Mouse (Mus musculus) naive thymus-derived CD4-positive, alpha-beta T cell, adult 2 months (primary cell): Measurements from ENCODE around the gene Sh2d3c.

Experiments
- DNase-seq: peaks from one replicate; pipeline ENCODE4 v3.0.0-alpha.2; 2011; ENCODE audit warnings: low read depth

The Sh2d3c gene

DNA sequence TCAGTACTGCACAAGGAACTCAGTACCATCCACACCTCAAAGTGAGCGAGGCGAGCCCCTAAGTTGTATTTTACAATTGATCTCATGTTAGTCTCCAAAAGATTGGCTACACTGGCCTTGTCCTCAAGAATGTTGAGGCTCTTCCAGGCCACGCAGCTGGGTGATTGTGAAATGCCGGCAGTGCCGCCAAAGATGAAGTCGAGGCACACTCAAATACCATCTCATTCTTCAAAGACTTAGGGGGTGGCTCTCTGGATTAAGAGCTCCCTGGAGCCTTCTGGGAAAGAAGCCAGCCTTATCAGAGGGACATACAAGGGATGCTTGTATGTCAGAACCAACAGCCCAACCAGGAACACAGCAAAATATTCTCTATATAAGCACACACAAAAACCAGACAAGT lies 70.4 kb downstream of the Sh2d3c start:
- DNase-seq, result no peak

DNA sequence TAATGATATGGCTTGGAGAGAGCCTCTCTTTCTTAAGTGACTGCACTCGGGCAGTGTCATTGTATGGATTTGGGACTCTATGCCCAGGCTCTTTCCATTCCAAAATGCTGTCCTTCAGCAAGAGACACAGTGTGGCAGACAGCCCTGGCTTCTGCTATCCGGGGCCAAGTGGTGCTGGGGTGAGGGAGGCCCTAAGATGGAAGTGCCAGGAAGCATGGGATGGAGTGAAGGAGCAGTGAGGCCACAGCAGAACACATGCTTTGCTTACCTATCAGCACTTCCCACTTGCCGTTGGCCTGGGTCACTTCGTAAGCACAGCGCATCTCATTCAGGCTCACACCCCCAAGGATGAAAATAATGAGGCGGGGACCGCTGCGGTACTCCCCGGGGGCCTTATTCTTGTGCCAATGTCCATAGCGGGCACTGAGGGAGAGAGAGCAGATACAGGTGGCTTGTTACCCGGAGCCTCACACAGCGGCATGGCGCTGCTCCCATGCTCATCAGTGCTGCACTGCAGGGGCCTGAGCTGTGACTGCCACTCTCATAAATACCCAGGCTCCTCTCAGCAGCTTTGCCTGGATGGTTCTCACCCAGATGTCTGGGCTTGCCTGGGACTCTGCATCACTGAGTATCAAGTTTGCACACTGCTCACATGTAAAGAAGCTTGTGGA lies 75.0 kb downstream of the Sh2d3c start:
- DNase-seq, result no peak

DNA sequence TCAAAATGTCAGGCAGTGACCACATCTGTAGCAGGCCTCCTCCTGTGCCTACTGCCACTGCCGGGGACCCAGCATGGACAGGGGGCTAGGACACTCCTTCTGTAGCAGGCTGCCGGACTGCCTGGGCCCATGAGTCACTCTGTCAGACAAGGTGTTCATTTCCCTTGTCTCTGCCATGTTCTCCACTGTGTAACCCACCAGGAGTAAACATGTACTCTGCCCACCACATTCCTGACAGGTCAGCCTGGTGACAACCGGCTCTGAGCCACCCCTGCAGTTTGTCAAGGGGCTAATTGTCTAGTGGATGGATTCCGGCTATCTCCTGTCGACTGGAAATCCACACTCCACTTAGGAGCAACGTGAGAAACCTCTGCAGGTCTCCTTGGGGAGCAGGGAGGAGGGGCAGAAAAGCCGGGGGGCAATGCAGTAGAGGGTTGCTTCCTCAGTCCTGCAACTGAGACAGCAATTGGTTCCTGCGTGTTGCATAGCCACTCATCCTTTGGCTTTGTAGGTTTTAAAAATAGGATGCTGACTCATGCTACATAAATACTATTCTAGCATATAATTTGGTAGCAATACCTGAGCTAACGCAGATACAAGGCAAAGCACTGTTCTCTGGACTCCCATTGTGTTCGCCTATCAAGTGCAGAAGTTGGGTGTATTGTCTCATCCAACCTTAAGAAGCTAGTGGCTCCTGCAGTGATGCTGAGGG lies 77.6 kb downstream of the Sh2d3c start:
- DNase-seq, result no peak
